Mouse (Mus musculus): Measurements from ENCODE around the gene Ssrp1. TPM values are rescaled to one million over a fixed set of nuclear protein-coding genes. Genes with fewer than 3 reads are reported as not detected.
A peak's percentile ranks its signal among the peaks of the same experiment; 100 is the strongest.

Ssrp1 gene
- total RNA-seq, 2 experiments from 2014 or later, result 126 to 128 TPM

GRCm38 (mm10) chr2:85036507-85037046 is 457 bp upstream of the Ssrp1 start:
- no peak for DNase-seq

- no peak for DNase-seq
Observed at GRCm38 (mm10) chr2:85038336-85038735, 1.3 kb downstream of the Ssrp1 start.

GRCm38 (mm10) chr2:85043623-85044022 is 6.6 kb downstream of the Ssrp1 start:
- DNase-seq, result no peak

- no peak for DNase-seq
Observed at GRCm38 (mm10) chr2:85046222-85046621, 9.2 kb downstream of the Ssrp1 start.

- DNase-seq, result no peak
Observed at GRCm38 (mm10) chr2:85047081-85047480, 10.0 kb downstream of the Ssrp1 start.

GRCm38 (mm10) chr2:85047596-85048167 is 10.6 kb downstream of the Ssrp1 start, which contains the start of gene Tnks1bp1:
TSS of gene Tnks1bp1 (plus strand) at chr2:85048022.
- DNase-seq, result peak; percentile 99

- peak; percentile 65 to 79 for DNase-seq
Observed at GRCm38 (mm10) chr2:85048168-85048751, 11.2 kb downstream of the Ssrp1 start.

- DNase-seq, result no peak
Observed at GRCm38 (mm10) chr2:85049277-85049676, 12.2 kb downstream of the Ssrp1 start.

GRCm38 (mm10) chr2:85050001-85050634 is 13.1 kb downstream of the Ssrp1 start:
- peak; percentile 79 to 88 for DNase-seq

- peak; percentile 45 to 68 for DNase-seq
Observed at GRCm38 (mm10) chr2:85050746-85051145, 13.7 kb downstream of the Ssrp1 start.

- no peak for DNase-seq
Observed at GRCm38 (mm10) chr2:85053192-85053816, 16.3 kb downstream of the Ssrp1 start.

GRCm38 (mm10) chr2:85056711-85057110 is 19.7 kb downstream of the Ssrp1 start:
- DNase-seq, result no peak

- no peak for DNase-seq
Observed at GRCm38 (mm10) chr2:85059677-85060076, 22.6 kb downstream of the Ssrp1 start.

GRCm38 (mm10) chr2:85060591-85061060 is 23.6 kb downstream of the Ssrp1 start:
- DNase-seq, result peak; percentile 89 to 91

GRCm38 (mm10) chr2:85061107-85061541 is 24.1 kb downstream of the Ssrp1 start:
- peak; percentile 72 to 79 for DNase-seq

- DNase-seq, result no peak
Observed at GRCm38 (mm10) chr2:85065141-85065875, 28.3 kb downstream of the Ssrp1 start.

GRCm38 (mm10) chr2:85066937-85067336 is 29.9 kb downstream of the Ssrp1 start:
- no peak for DNase-seq

GRCm38 (mm10) chr2:85067903-85068625 is 31.0 kb downstream of the Ssrp1 start:
- peak in 1 of 2 experiments; percentile 47 for DNase-seq

GRCm38 (mm10) chr2:85068626-85069025 is 31.6 kb downstream of the Ssrp1 start:
- no peak for DNase-seq

GRCm38 (mm10) chr2:85070086-85070485 is 33.1 kb downstream of the Ssrp1 start:
- no peak for DNase-seq

GRCm38 (mm10) chr2:85071921-85072320 is 34.9 kb downstream of the Ssrp1 start:
- no peak for DNase-seq
